Mouse (Mus musculus) cerebellum, adult 2 months (tissue): ENCODE measurements around the gene Lmntd1.

ENCODE experiments used
- CTCF ChIP-seq: fragments of 200-500 bp; IDR thresholded peaks from 2 replicates; pipeline ENCODE4 v1.5.1; 2011; ENCODE audit warnings: low read depth, mild to moderate bottlenecking, control low read depth, low read length, moderate library complexity, borderline replicate concordance; ENCODE audit not compliant: insufficient read depth
- POLR2A ChIP-seq: fragments of 200-500 bp; IDR thresholded peaks from 2 replicates; pipeline ENCODE4 v1.6.1; 2011; ENCODE audit warnings: low read length, control low read depth, borderline replicate concordance; ENCODE audit not compliant: insufficient read depth

DNA sequence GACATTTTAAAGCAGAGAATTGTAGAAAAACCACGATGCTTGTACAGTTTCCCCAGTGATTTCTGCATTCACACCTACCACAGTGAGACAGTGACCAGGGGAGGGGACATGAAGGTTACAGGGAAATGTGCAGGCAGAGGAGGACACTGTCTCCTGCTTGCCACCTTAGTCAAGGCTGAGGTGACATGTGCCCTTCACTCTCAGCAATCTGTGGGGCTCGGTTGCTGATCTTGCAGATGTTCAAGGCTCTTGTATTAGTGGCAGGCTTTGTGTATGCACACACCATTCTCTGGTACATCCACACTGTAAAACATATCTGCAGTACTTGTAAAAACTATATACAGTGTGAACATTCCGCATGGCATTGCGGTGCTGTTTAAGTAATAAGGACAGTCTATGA lies 216.2 kb downstream of the Lmntd1 start:
- no peak for TF ChIP-seq CTCF
- no peak for TF ChIP-seq POLR2A
